Mouse (Mus musculus): ENCODE measurements around the gene Cdc14a. TPM values are rescaled to one million over a fixed set of nuclear protein-coding genes. Genes with fewer than 3 reads are reported as not detected.

The Cdc14a gene
- polyA plus RNA-seq, 2 experiments, result 1.3 to 1.8 TPM

GRCm38 (mm10) chr3:116414451-116414860 is 9.4 kb downstream of the Cdc14a start:
- 80% methylated on average over 3 of the region's 3 CpGs for WGBS (ENCODE audit: insufficient replicate concordance)

GRCm38 (mm10) chr3:116412954-116413724 is 10.7 kb downstream of the Cdc14a start:
- WGBS (ENCODE audit: insufficient replicate concordance), result 53% methylated on average over 4 of the region's 4 CpGs
- H3K36me3 ChIP-seq (replicated peaks; ENCODE audit: control insufficient read depth, insufficient read depth, low read depth), result no peaks in the 10 kb centered on the region
- H3K4me2 ChIP-seq (ENCODE audit: low read depth), result no peak overlapping the region
- no peak for TF ChIP-seq CTCF (IDR thresholded peaks at IDR 0.05; ENCODE audit: low read depth)
- no peak for TF ChIP-seq EP300 (IDR thresholded peaks at IDR 0.05; ENCODE audit: low read depth)
- no peak overlapping the region for H3K9ac ChIP-seq (replicated peaks)
- H3K27ac ChIP-seq, result no peak overlapping the region
- ATAC-seq (ENCODE audit: insufficient read depth), result no peak
- no peaks in the 10 kb centered on the region for H3K4me1 ChIP-seq (replicated peaks; ENCODE audit: control insufficient read depth in 2 of 2, insufficient read depth in 2 of 2, low read length in 1 of 2)
- H3K9me3 ChIP-seq (ENCODE audit: control insufficient read depth, low read length), result no peaks in the 10 kb centered on the region
- DNase-seq (ENCODE audit: low read depth in 3 of 3, low spot score in 3 of 3), result no peak
- no peaks in the 10 kb centered on the region for H3K27me3 ChIP-seq (ENCODE audit: control insufficient read depth, insufficient read depth, low read length)
- H3K4me3 ChIP-seq (ENCODE audit: insufficient read depth in 1 of 2, low read depth in 2 of 2, low read length in 2 of 2), result no peak overlapping the region

More at GRCm38 (mm10) chr3:116414451-116414860, 9.4 kb downstream of the Cdc14a start:
- ATAC-seq (ENCODE audit: insufficient read depth), result no peak
- TF ChIP-seq CTCF (IDR thresholded peaks at IDR 0.05; ENCODE audit: low read depth), result no peak
- no peak for TF ChIP-seq EP300 (IDR thresholded peaks at IDR 0.05; ENCODE audit: low read depth)
- Histone ChIP-seq H3K27ac (no peak overlapping the region), H3K9me3 (ENCODE audit: control insufficient read depth, low read length) (no peaks in the 10 kb centered on the region), H3K4me2 (ENCODE audit: low read depth) (no peak overlapping the region), H3K4me1 (replicated peaks; ENCODE audit: control insufficient read depth in 2 of 2, insufficient read depth in 2 of 2, low read length in 1 of 2) (no peaks in the 10 kb centered on the region), H3K27me3 (ENCODE audit: control insufficient read depth, insufficient read depth, low read length) (no peaks in the 10 kb centered on the region), H3K9ac (replicated peaks) (no peak overlapping the region), H3K4me3 (ENCODE audit: insufficient read depth in 1 of 2, low read depth in 2 of 2, low read length in 2 of 2) (no peak overlapping the region), H3K36me3 (replicated peaks; ENCODE audit: control insufficient read depth, insufficient read depth, low read depth) (no peaks in the 10 kb centered on the region)
- no peak for DNase-seq (ENCODE audit: low read depth in 3 of 3, low spot score in 3 of 3)

- Histone ChIP-seq H3K4me3 (ENCODE audit: insufficient read depth in 1 of 2, low read depth in 2 of 2, low read length in 2 of 2) (no peak overlapping the region), H3K27ac (no peak overlapping the region), H3K27me3 (ENCODE audit: control insufficient read depth, insufficient read depth, low read length) (no peaks in the 10 kb centered on the region), H3K4me1 (replicated peaks; ENCODE audit: control insufficient read depth in 2 of 2, insufficient read depth in 2 of 2, low read length in 1 of 2) (no peaks in the 10 kb centered on the region), H3K36me3 (replicated peaks; ENCODE audit: control insufficient read depth, insufficient read depth, low read depth) (no peaks in the 10 kb centered on the region), H3K9ac (replicated peaks) (no peak overlapping the region), H3K9me3 (ENCODE audit: control insufficient read depth, low read length) (no peaks in the 10 kb centered on the region), H3K4me2 (ENCODE audit: low read depth) (no peak overlapping the region)
- DNase-seq (ENCODE audit: low read depth in 3 of 3, low spot score in 3 of 3) (no peak), ATAC-seq (ENCODE audit: insufficient read depth) (no peak)
- TF ChIP-seq EP300 (IDR thresholded peaks at IDR 0.05; ENCODE audit: low read depth), result no peak
- TF ChIP-seq CTCF (IDR thresholded peaks at IDR 0.05; ENCODE audit: low read depth), result no peak
- 80% methylated on average over 7 of the region's 7 CpGs for WGBS (ENCODE audit: insufficient replicate concordance)
Measured at GRCm38 (mm10) chr3:116410051-116410450, 13.8 kb downstream of the Cdc14a start.

GRCm38 (mm10) chr3:116409486-116409885 is 14.3 kb downstream of the Cdc14a start:
- no peaks in the 10 kb centered on the region for H3K9me3 ChIP-seq (ENCODE audit: control insufficient read depth, low read length)
- no peak overlapping the region for H3K27ac ChIP-seq
- ATAC-seq (ENCODE audit: insufficient read depth), result no peak
- H3K27me3 ChIP-seq (ENCODE audit: control insufficient read depth, insufficient read depth, low read length), result no peaks in the 10 kb centered on the region
- DNase-seq (ENCODE audit: low read depth in 3 of 3, low spot score in 3 of 3), result no peak
- WGBS (ENCODE audit: insufficient replicate concordance), result 72% methylated on average over 8 of the region's 8 CpGs
- H3K4me3 ChIP-seq (ENCODE audit: insufficient read depth in 1 of 2, low read depth in 2 of 2, low read length in 2 of 2), result no peak overlapping the region
- H3K4me1 ChIP-seq (replicated peaks; ENCODE audit: control insufficient read depth in 2 of 2, insufficient read depth in 2 of 2, low read length in 1 of 2), result no peaks in the 10 kb centered on the region
- no peak overlapping the region; the same call in 1 of the 2 replicates for H3K9ac ChIP-seq (replicated peaks)
- TF ChIP-seq EP300 (IDR thresholded peaks at IDR 0.05; ENCODE audit: low read depth), result no peak
- TF ChIP-seq CTCF (IDR thresholded peaks at IDR 0.05; ENCODE audit: low read depth), result no peak
- H3K4me2 ChIP-seq (ENCODE audit: low read depth), result no peak overlapping the region
- no peaks in the 10 kb centered on the region for H3K36me3 ChIP-seq (replicated peaks; ENCODE audit: control insufficient read depth, insufficient read depth, low read depth)

GRCm38 (mm10) chr3:116408856-116409255 is 15.0 kb downstream of the Cdc14a start:
- Histone ChIP-seq H3K9ac (replicated peaks) (no peak overlapping the region), H3K4me3 (ENCODE audit: insufficient read depth in 1 of 2, low read depth in 2 of 2, low read length in 2 of 2) (no peak overlapping the region), H3K9me3 (ENCODE audit: control insufficient read depth, low read length) (no peaks in the 10 kb centered on the region), H3K4me2 (ENCODE audit: low read depth) (no peak overlapping the region), H3K36me3 (replicated peaks; ENCODE audit: control insufficient read depth, insufficient read depth, low read depth) (no peaks in the 10 kb centered on the region), H3K27me3 (ENCODE audit: control insufficient read depth, insufficient read depth, low read length) (no peaks in the 10 kb centered on the region), H3K27ac (no peak overlapping the region), H3K4me1 (replicated peaks; ENCODE audit: control insufficient read depth in 2 of 2, insufficient read depth in 2 of 2, low read length in 1 of 2) (no peaks in the 10 kb centered on the region)
- no peak for TF ChIP-seq CTCF (IDR thresholded peaks at IDR 0.05; ENCODE audit: low read depth)
- TF ChIP-seq EP300 (IDR thresholded peaks at IDR 0.05; ENCODE audit: low read depth), result no peak
- 80% methylated on average over 10 of the region's 10 CpGs for WGBS (ENCODE audit: insufficient replicate concordance)
- DNase-seq (ENCODE audit: low read depth in 3 of 3, low spot score in 3 of 3) (no peak), ATAC-seq (ENCODE audit: insufficient read depth) (no peak)

Measured in liver, embryonic 14.5 days (tissue).